In the genomic region with DNA sequence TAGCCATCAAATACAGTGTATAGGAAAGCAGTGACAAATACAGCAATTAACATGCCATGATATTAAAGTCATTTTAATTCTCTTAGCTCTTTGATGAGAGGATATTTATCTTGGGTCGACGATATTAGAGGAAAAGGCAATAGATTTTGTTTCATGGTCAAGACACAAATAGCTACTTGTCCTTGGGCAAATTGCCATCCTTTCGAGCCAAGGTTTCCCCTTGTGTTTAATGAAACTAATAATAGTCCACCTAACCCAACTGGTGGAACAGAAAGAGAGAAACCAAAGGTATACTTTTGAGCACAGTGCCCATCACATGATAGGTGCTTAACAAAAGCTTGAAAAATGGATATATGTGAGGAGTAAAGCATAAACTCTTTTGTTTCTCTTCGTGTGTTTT, we compare ENCODE assay signal across 18 mouse cellular contexts.
A peak's percentile ranks its signal among the peaks of the same experiment; 100 is the strongest.
DNase-seq lines count a peak whose midpoint lies in the region; TF ChIP-seq lines count a peak whose summit lies in the region.
"Had no signal": no experiment of that assay in that cellular context is flagged by ENCODE, and none has a peak within 500 bp of the region (broad histone marks: within the 10 kb centered on the region; RNA-seq: fewer than 3 reads in every experiment).

No protein-coding gene starts in this region.

- intact Hi-C loops in gastrocnemius, adult 2 months (cut with DNase I): no loop called here

- TF ChIP-seq CTCF in gastrocnemius, adult 2 months (IDR thresholded peaks at IDR 0.05): no peak

- H3K27ac ChIP-seq in gastrocnemius, adult 2 months: no peak overlapping the region
- H3K27ac ChIP-seq: embryonic facial prominence, embryonic 13.5 days; forebrain, embryonic 12.5 days; heart, embryonic 10.5 days; heart, embryonic 15.5 days; hindbrain, embryonic 15.5 days had no signal

- no peak overlapping the region for H3K4me3 ChIP-seq in gastrocnemius, adult 2 months
- H3K4me3 ChIP-seq: embryonic facial prominence, embryonic 13.5 days; forebrain, embryonic 12.5 days; heart, embryonic 10.5 days; heart, embryonic 15.5 days; hindbrain, embryonic 15.5 days had no signal

- DNase-seq in gastrocnemius, adult 2 months: peak; percentile 17
- no peak for DNase-seq in gastrocnemius, adult 18-20 months (ENCODE audit: low spot score)
- peak; percentile 56 for DNase-seq in ovary, adult 18-20 months (ENCODE audit: low spot score)
- DNase-seq in ovary, postnatal 14 days (ENCODE audit: low spot score): no peak
- DNase-seq in adrenal gland, adult 8-10 months: peak; percentile 64
- peak; percentile 58 to 75 for DNase-seq in adrenal gland, postnatal 36 days
- no peak for DNase-seq in right cerebral cortex, postnatal 10 days (ENCODE audit: low spot score in 2 of 2)
- DNase-seq: cerebellum, adult 11 months; cerebellum, adult 8-10 months; cerebellum, postnatal 25 days; gastrocnemius, postnatal 36 days; heart, adult 11 months; kidney, adult 2 months had no signal

Comparison
In these comparisons a context has a peak if more than half of its experiments do, and no peak if none do; other contexts are left out.
1. DNase-seq: peak in gastrocnemius, adult 2 months (single experiment), ovary, adult 18-20 months (single experiment), adrenal gland, adult 8-10 months (single experiment) and adrenal gland, postnatal 36 days (2 of 2); none in gastrocnemius, adult 18-20 months (single experiment), ovary, postnatal 14 days (single experiment) and right cerebral cortex, postnatal 10 days (0 of 2).